Mouse (Mus musculus) midbrain, embryonic 16.5 days (tissue): ENCODE data around the gene Pxmp2. TPM values are rescaled to one million over a fixed set of nuclear protein-coding genes. Genes with fewer than 3 reads are reported as not detected.

Source experiments
- ATAC-seq: fragments of 200-750 bp; cut with Nextera tagmentation; 2 replicates; pipeline ENCODE4 v1.8.0; 2017; ENCODE audit warnings: moderate TSS enrichment
- H3K27ac ChIP-seq: fragments of 300-500 bp; sonication (generic); 2 replicates; pipeline ENCODE4 v1.5.1; 2014; ENCODE audit warnings: mild to moderate bottlenecking, low read length, mixed read lengths
- H3K27me3 ChIP-seq: fragments of 300-500 bp; sonication (generic); 2 replicates; pipeline ENCODE4 v1.6.1; 2014; ENCODE audit warnings: low read depth, low read length, mixed read lengths; ENCODE audit not compliant: control insufficient read depth, insufficient read depth
- H3K36me3 ChIP-seq: fragments of 300-500 bp; sonication (generic); 2 replicates; pipeline ENCODE4 v1.6.1; 2014; ENCODE audit warnings: mild to moderate bottlenecking, low read length, moderate library complexity, mixed read lengths; ENCODE audit not compliant: control insufficient read depth, insufficient read depth
- H3K4me1 ChIP-seq: fragments of 300-500 bp; sonication (generic); 2 replicates; pipeline ENCODE4 v1.6.1; 2014; ENCODE audit warnings: mild to moderate bottlenecking, low read length, mixed read lengths; ENCODE audit not compliant: control insufficient read depth, insufficient read depth
- H3K4me2 ChIP-seq: fragments of 300-500 bp; sonication (generic); 2 replicates; pipeline ENCODE4 v1.6.1; 2014; ENCODE audit warnings: mild to moderate bottlenecking, low read length, mixed read lengths
- H3K4me3 ChIP-seq: fragments of 300-500 bp; sonication (generic); 2 replicates; pipeline ENCODE4 v1.5.1; 2014; ENCODE audit warnings: low read depth, mild to moderate bottlenecking, low read length, moderate library complexity, mixed read lengths
- H3K9ac ChIP-seq: fragments of 300-500 bp; sonication (generic); 2 replicates; pipeline ENCODE4 v1.6.1; 2014; ENCODE audit warnings: low read depth, low read length, mixed read lengths
- H3K9me3 ChIP-seq: fragments of 300-500 bp; sonication (generic); replicated peaks from 2 replicates; pipeline ENCODE4 v1.6.1; 2014; ENCODE audit warnings: mild to moderate bottlenecking, low read length, mixed read lengths; ENCODE audit not compliant: control insufficient read depth, poor library complexity, severe bottlenecking
- WGBS: fragments of 180-500 bp; shearing (Covaris S2); extraction: QIAGEN DNeasy Blood & Tissue Kit; methylation state at CpG from one replicate; pipeline ENCODE4 v1.1.7; 2014; 5-methylcytosine and 5-hydroxymethylcytosine counted together
- polyA plus RNA-seq: library from polyadenylated mRNA; unstranded; fragments of >200 nt; fragmentation: Nextera tagmentation; extraction: Ambion mirVana; gene quantifications from 2 replicates; pipeline ENCODE4 v1.2.1, GENCODE M21; 2015

Pxmp2 gene
- polyA plus RNA-seq, 1 experiment from 2014 or later, result 11.5 TPM

GRCm38 (mm10) chr5:110285156-110285555 is 830 bp downstream of the Pxmp2 start:
- Histone ChIP-seq H3K9ac (peak overlapping the region; percentile 85; the same call in 1 of the 2 replicates), H3K27me3 (peaks cover 4% of the 10 kb centered on the region; the same call in 1 of the 2 replicates), H3K27ac (no peak overlapping the region), H3K36me3 (no peaks in the 10 kb centered on the region; the same call in 1 of the 2 replicates), H3K4me2 (peak overlapping the region; percentile 96), H3K4me3 (peak overlapping the region; percentile 83), H3K9me3 (no peaks in the 10 kb centered on the region), H3K4me1 (peaks cover 6% of the 10 kb centered on the region)
- 12% methylated on average over 15 of the region's 15 CpGs for WGBS
- no peak for ATAC-seq

GRCm38 (mm10) chr5:110284536-110284935 is 1.4 kb downstream of the Pxmp2 start:
- no peaks in the 10 kb centered on the region for H3K9me3 ChIP-seq
- no peak for ATAC-seq
- no peak overlapping the region for H3K4me3 ChIP-seq
- H3K27ac ChIP-seq, result no peak overlapping the region
- peaks cover 6% of the 10 kb centered on the region for H3K4me1 ChIP-seq
- 11% methylated on average over 4 of the region's 4 CpGs for WGBS
- no peaks in the 10 kb centered on the region for H3K36me3 ChIP-seq
- H3K27me3 ChIP-seq, result peaks cover 4% of the 10 kb centered on the region; the same call in 1 of the 2 replicates
- no peak overlapping the region for H3K9ac ChIP-seq
- no peak overlapping the region for H3K4me2 ChIP-seq

- H3K27me3 ChIP-seq, result peaks cover 4% of the 10 kb centered on the region; the same call in 1 of the 2 replicates
- 77% methylated on average over 2 of the region's 2 CpGs for WGBS
- H3K4me2 ChIP-seq, result no peak overlapping the region
- no peak overlapping the region for H3K27ac ChIP-seq
- no peak for ATAC-seq
- no peaks in the 10 kb centered on the region for H3K36me3 ChIP-seq
- no peak overlapping the region for H3K9ac ChIP-seq
- H3K9me3 ChIP-seq, result no peaks in the 10 kb centered on the region
- no peak overlapping the region for H3K4me3 ChIP-seq
- peaks cover 6% of the 10 kb centered on the region for H3K4me1 ChIP-seq
Observed at GRCm38 (mm10) chr5:110281984-110282383, 4.0 kb downstream of the Pxmp2 start.

- Histone ChIP-seq H3K9me3 (no peaks in the 10 kb centered on the region), H3K36me3 (no peaks in the 10 kb centered on the region), H3K4me3 (no peak overlapping the region), H3K4me2 (no peak overlapping the region), H3K27ac (no peak overlapping the region), H3K9ac (no peak overlapping the region), H3K4me1 (no peaks in the 10 kb centered on the region), H3K27me3 (no peaks in the 10 kb centered on the region)
- WGBS, result 95% methylated on average over 1 of the region's 1 CpGs
- no peak for ATAC-seq
Observed at GRCm38 (mm10) chr5:110276910-110277309, 9.1 kb downstream of the Pxmp2 start.

- Histone ChIP-seq H3K36me3 (no peaks in the 10 kb centered on the region), H3K9me3 (no peaks in the 10 kb centered on the region), H3K4me1 (no peaks in the 10 kb centered on the region), H3K4me3 (no peak overlapping the region), H3K9ac (no peak overlapping the region), H3K27ac (no peak overlapping the region), H3K27me3 (no peaks in the 10 kb centered on the region), H3K4me2 (no peak overlapping the region)
- ATAC-seq, result no peak
- 80% methylated on average over 2 of the region's 2 CpGs for WGBS
Observed at GRCm38 (mm10) chr5:110276391-110276790, 9.6 kb downstream of the Pxmp2 start.

GRCm38 (mm10) chr5:110274846-110275245 is 11.1 kb downstream of the Pxmp2 start:
- no peak for ATAC-seq
- Histone ChIP-seq H3K4me1 (peaks cover 3% of the 10 kb centered on the region; the same call in 1 of the 2 replicates), H3K4me3 (no peak overlapping the region), H3K4me2 (no peak overlapping the region), H3K27ac (no peak overlapping the region), H3K9ac (no peak overlapping the region), H3K9me3 (no peaks in the 10 kb centered on the region), H3K27me3 (no peaks in the 10 kb centered on the region), H3K36me3 (no peaks in the 10 kb centered on the region)
- 52% methylated on average over 2 of the region's 2 CpGs for WGBS

GRCm38 (mm10) chr5:110274147-110274546 is 11.8 kb downstream of the Pxmp2 start:
- H3K9me3 ChIP-seq, result no peaks in the 10 kb centered on the region
- H3K4me2 ChIP-seq, result no peak overlapping the region
- H3K27me3 ChIP-seq, result no peaks in the 10 kb centered on the region
- H3K36me3 ChIP-seq, result no peaks in the 10 kb centered on the region
- ATAC-seq, result no peak
- H3K4me3 ChIP-seq, result no peak overlapping the region
- 87% methylated on average over 4 of the region's 4 CpGs for WGBS
- no peak overlapping the region for H3K27ac ChIP-seq
- H3K4me1 ChIP-seq, result peaks cover 3% of the 10 kb centered on the region; the same call in 1 of the 2 replicates
- no peak overlapping the region for H3K9ac ChIP-seq

- Histone ChIP-seq H3K4me3 (no peak overlapping the region), H3K9ac (no peak overlapping the region), H3K27ac (no peak overlapping the region), H3K4me2 (peak overlapping the region; percentile 35; the same call in 1 of the 2 replicates), H3K4me1 (peaks cover 12% of the 10 kb centered on the region), H3K9me3 (no peaks in the 10 kb centered on the region), H3K36me3 (peaks cover 6% of the 10 kb centered on the region), H3K27me3 (no peaks in the 10 kb centered on the region)
- ATAC-seq, result peak; percentile 33; the same call in 1 of the 2 replicates
- 92% methylated on average over 6 of the region's 6 CpGs for WGBS
Observed at GRCm38 (mm10) chr5:110270242-110270641, 15.7 kb downstream of the Pxmp2 start.

GRCm38 (mm10) chr5:110269141-110270101 is 16.6 kb downstream of the Pxmp2 start, which contains the start of gene Pgam5:
Gene Pgam5 (minus strand): TSS chr5:110269913.
- Histone ChIP-seq H3K27me3 (no peaks in the 10 kb centered on the region), H3K4me2 (peak within 1 kb of the TSS; percentile 96), H3K4me1 (peaks cover 12% of the 10 kb centered on the region), H3K4me3 (peak within 1 kb of the TSS; percentile 95), H3K9ac (peak within 1 kb of the TSS; percentile 88), H3K27ac (peak within 1 kb of the TSS; percentile 70), H3K36me3 (peaks cover 14% of the 10 kb centered on the region), H3K9me3 (no peaks in the 10 kb centered on the region)
- ATAC-seq, result peak; percentile 90
- WGBS, result 2% methylated on average over 62 of the region's 66 CpGs
